Mouse (Mus musculus) layer of hippocampus, postnatal 10 days (tissue): ENCODE data around the gene 2700049A03Rik. TPM values are rescaled to one million over a fixed set of nuclear protein-coding genes. Genes with fewer than 3 reads are reported as not detected.
A peak's percentile ranks its signal among the peaks of the same experiment; 100 is the strongest.

ENCODE experiments used
- DNase-seq, 2 experiments: peaks; one replicate each; pipeline ENCODE4 v3.0.0; 2021; ENCODE audit warnings: low spot score in 2 of 2
- total RNA-seq, 2 experiments: library from RNA; stranded (reverse); gene quantifications; 2 replicates each; pipeline ENCODE4 v1.2.3; 2021

Gene 2700049A03Rik
- total RNA-seq, 2 experiments from 2014 or later, result 7.2 to 7.9 TPM

DNA sequence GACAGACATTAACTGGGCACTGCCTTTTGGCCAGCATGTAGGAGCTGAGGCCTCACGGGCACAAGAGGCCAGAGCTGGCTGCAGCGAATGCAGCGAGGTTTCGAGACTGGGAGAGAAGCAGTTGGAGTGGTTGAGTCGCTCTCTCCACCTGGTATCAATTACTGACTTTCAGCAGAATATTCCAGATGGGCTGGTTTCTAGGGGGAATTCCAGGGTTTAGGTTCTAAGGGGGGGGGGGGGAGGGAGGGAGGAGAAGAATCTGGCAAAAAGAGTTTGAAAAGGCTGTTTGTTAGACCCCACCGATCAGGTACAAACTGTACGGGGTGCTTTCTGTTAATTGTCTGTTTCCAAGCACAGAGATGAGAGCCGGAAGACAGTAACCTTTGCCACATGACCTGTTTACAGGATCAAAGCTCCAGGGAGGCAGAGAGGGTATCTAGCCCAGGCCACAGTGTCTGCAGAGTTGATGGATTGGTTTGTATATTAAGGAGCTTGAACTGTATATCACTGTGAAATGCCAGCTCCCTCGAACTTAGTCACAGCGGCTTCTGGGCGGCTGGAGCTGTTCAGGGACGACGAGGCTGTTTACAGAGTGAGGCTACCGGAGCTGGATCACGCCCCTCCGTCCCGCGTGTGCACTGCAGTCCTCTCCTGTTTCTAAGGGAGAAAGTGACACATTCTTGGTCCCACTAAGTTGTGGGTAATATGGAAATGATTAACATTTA lies 121.7 kb downstream of the 2700049A03Rik start:
- no peak for DNase-seq

GRCm38 (mm10) chr12:71264211-71264610 lies 127.6 kb downstream of the 2700049A03Rik start:
- no peak for DNase-seq

DNA sequence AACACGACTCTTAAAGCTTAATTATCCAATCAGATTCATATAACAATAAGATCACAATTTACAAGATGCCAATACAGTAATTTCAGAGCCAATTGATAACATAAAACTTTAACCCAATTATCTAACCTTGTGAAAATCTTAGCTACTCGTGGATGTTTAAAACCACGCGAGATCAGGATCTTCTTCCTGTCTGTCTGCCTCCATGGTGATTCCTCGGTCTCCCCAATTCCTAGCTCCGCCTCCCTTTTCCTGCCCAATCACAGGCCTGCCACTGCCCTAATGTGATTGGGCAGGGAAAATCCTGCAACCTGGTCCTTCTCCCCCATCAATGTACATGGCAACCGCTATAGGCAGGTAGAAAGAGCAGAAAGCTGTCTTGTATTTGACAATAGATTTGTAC lies 132.7 kb downstream of the 2700049A03Rik start:
- no peak for DNase-seq

- no peak for DNase-seq
These were observed 134.5 kb downstream of the 2700049A03Rik start for GRCm38 (mm10) chr12:71271131-71271530.

GRCm38 (mm10) chr12:71274519-71275237 lies 138.0 kb downstream of the 2700049A03Rik start:
- DNase-seq, result no peak

- DNase-seq, result no peak
These were observed 139.4 kb downstream of the 2700049A03Rik start for GRCm38 (mm10) chr12:71275906-71276595.

DNA sequence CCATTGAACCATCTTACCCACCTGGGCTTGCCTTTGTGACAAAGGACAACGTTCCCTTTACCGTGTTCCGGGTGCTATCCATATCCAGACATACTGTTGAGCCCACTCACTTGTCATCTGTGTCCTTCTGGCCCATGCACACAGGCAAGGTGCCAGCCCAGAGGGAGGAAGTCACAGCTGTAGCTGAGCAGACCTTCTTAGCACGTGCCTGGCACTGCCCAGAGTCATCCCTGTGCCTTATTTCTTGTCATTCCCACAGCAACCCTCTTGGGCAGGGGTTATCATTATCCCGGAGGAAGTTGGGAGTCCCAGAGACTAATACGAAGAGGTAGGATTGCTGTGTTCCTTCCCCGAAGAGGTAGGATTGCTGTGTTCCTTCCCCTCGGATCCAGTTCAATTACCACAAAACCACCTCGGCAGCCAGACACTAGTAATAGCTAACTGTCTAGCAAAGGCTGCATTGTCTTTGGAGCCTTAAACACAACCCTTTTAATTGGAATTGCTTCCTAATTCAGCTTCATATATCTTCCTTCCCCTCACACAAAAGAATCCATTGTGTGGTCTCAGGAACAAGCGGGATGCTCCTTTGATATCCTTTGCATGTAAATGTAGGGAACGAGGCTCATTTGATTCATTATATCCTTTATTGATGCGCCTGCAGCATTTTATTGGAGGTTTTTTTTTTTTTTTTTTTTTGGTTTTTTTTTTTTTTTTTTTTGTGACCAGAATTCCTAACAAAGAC lies 143.0 kb downstream of the 2700049A03Rik start:
- DNase-seq, result peak; percentile 32 to 34

DNA sequence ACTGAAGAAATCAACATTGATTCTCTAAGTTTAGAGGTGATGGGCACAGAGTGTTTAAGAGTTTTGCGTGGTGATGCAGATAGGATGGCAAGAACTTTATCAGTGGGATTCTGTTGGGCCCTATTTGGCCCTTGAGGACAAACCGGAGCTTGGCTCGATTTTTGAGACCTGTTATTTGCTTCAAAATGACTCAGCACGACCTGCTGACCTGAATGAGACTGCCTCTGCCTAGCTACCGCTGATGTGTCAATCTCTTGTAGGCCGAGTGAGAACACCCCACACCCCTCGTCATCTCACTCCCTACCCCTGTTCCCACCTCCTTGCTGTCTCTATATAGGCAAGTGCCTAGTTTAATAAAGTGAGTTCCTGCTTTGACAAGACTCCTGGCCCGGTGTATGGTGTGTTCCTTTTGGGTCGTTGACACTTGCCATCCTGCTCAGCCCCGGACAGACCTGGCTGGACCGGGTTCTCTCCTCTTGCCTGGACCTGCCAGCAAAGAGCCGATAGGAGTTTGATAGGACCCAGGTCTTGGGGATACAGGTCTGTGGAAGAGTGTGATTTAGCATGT lies 144.6 kb downstream of the 2700049A03Rik start:
- DNase-seq, result no peak

DNA sequence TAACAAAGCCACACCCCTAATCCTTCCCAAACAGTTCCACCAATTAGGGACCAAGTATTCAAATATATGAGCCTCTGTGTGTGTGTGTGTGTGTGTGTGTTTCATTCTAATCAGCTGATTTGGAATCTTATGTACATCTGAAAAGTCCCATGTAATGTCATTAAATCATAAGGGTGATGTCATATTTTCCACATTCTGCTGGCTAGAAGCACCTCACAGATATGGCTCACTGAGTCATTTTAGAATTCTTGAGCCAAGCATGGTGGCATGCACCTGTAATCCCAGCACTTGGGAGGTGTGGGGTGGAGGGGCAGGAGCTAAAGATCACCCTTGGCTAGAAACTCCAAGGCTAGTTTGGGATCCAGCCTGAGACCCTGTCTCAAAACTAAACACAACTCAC lies 148.8 kb downstream of the 2700049A03Rik start:
- DNase-seq, result no peak

DNA sequence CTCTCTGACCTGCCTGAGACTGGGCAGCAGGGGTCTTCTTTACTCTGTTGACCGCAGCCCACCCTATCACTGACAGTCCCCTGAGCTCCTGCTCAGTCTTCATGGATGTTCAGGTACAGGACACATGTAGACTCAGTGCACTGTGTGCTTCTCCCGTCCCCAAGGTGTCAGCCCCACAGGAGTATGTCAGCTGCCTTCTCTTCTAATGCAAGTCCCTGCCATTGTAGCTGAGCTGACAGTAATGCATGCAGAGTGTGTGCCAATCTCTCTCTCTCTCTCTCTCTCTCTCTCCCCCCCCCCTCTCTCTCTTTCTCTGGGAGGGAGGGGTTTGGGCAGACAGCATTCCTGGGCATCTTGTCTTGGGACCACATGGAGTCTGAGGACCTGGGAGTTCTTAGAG lies 153.8 kb downstream of the 2700049A03Rik start:
- no peak for DNase-seq

Other genes starting within 250 kb of the 2700049A03Rik start
- 100 to 1,000 TPM; 170 to 180 TPM for gene Actr10, start 199.0 kb upstream of the 2700049A03Rik start, total RNA-seq
- 100 to 1,000 TPM; 218 to 287 TPM for gene Psma3, start 162.2 kb upstream of the 2700049A03Rik start, total RNA-seq
- 10 to 100 TPM; 38.4 to 39.2 TPM for gene Arid4a, start 120.9 kb upstream of the 2700049A03Rik start, total RNA-seq
- not detected for gene Tomm20l, start 25.4 kb upstream of the 2700049A03Rik start, total RNA-seq
- gene Timm9, start 164 bp upstream of the 2700049A03Rik start, total RNA-seq, result 10 to 100 TPM; 71.5 to 72.2 TPM
- 10 to 100 TPM; 18.2 to 21.0 TPM for gene Dact1, start 173.0 kb downstream of the 2700049A03Rik start, total RNA-seq